Mouse (Mus musculus) small intestine, adult 2 months (tissue): ENCODE results near the gene Galnt14.

Source experiments
- CTCF ChIP-seq: fragments of 200-500 bp; IDR thresholded peaks from 2 replicates; pipeline ENCODE4 v1.5.1; 2012; ENCODE audit warnings: low read depth, mild to moderate bottlenecking, control low read depth, inconsistent platforms, low read length, moderate library complexity, mixed read lengths; ENCODE audit not compliant: insufficient replicate concordance, insufficient read length; ENCODE audit errors: extremely low read depth
- POLR2A ChIP-seq: fragments of 200-500 bp; IDR thresholded peaks from 2 replicates; pipeline ENCODE4 v1.6.1; 2012; ENCODE audit warnings: low read depth, mild to moderate bottlenecking, control low read depth, inconsistent platforms, low read length, moderate library complexity

DNA sequence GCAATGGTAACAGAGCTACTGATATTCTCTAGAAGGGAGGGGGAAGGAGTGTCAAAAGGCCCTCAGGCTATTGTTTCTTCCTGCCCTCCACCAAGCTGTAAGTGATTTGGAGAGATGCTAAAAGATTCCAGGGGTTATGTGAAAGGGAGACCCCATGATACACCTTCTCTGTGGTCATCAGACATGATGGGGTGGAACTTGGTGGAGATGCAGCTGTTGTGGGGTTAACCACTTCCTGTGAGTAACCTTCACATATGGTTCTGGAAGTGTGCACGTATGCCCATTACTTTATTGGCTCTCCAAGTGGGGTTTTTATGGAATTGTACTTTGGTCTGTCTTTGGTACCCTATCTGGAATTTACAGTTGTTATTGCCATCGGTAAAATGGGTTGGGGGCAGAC, 253.7 kb downstream of the Galnt14 start:
- TF ChIP-seq CTCF (no peak), POLR2A (no peak)
